Mouse (Mus musculus) frontal cortex, postnatal 25 days (tissue): ENCODE measurements around the gene Sik2.
A peak's percentile ranks its signal among the peaks of the same experiment; 100 is the strongest.

Experiments used
- DNase-seq, 2 experiments: peaks; one replicate each; pipeline ENCODE4 v3.0.0; 2022; ENCODE audit warnings: low spot score in 2 of 2

Gene Sik2

GRCm38 (mm10) chr9:50867015-50867414, 141.9 kb downstream of the Sik2 start:
- DNase-seq = no peak

GRCm38 (mm10) chr9:50865803-50866202, 143.1 kb downstream of the Sik2 start:
- no peak for DNase-seq

DNA sequence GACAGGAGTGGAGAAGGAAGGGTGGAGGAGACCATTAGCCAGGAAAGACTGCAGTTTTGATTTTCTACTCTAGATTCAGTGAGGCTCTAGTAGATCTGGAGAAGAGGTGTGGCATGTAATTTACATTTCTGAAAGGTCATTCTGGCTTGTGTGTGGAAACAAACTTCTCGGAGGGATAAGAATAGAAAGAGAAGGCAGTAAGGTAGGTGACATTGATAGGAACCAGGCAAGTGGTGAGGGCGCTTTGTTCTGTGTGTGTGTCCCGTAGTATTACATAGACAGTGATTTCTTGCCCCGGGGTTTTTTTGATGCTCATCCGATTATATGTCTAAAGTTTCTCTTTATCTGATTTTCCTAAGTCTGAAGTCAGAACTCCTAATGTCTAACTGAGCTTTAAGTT, 144.0 kb downstream of the Sik2 start:
- no peak for DNase-seq

GRCm38 (mm10) chr9:50863824-50864223, 145.0 kb downstream of the Sik2 start:
- no peak for DNase-seq

- no peak for DNase-seq
Measured at GRCm38 (mm10) chr9:50861119-50861839, 147.6 kb downstream of the Sik2 start.

- DNase-seq = no peak
Measured at GRCm38 (mm10) chr9:50858681-50859080, 150.2 kb downstream of the Sik2 start.

GRCm38 (mm10) chr9:50857082-50857641, 151.7 kb downstream of the Sik2 start:
- no peak for DNase-seq

GRCm38 (mm10) chr9:50856341-50857081, 152.4 kb downstream of the Sik2 start:
- peak; percentile 86 to 89 for DNase-seq

DNA sequence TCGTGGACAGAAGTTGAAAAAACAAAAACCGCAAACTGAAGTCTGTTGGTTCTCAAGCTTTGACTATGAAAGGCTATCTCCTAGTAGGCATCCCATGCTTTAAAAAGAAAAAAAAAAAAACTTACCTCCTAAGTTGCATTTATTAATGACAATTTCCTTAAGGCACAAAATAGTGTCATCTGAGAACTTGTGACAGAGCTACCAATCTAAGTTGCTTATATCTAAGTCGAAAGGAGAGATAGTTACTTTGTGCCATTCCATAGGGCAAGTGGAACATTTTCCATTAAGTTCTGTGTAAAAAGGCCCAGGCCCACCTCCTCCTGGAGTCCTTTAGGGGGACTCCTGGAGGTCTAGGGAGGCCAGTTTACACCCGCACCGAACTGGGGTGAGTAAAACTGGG, 153.1 kb downstream of the Sik2 start:
- no peak for DNase-seq

DNA sequence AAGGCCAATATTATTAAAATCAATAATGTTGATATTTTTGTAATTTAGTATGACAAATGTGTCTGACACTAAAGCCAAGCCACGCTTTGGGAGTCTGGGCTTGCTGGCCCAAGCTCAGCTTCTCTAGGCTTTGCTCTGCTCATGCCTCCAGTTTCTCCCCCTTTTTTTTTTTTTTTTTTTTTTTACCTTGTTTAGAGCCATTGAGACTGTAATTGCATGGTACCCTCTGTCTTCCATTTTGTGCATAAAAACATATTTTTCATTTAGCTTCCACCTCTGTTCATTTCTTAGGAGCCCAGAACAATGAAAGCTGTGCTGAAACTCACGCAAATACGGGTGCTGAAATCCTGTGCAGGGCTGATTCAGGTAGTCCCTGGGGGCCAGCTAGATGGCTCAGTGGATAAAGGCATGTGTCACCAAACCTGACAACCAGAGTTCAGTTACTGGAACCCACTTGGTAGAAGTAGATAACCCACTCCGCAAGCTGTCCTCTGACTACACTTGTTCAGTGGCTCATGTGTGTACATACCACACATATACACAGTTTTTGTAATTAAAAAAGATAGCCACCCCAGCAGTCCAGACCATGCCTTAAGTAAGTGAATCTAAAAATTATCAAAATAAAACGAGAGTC, 153.6 kb downstream of the Sik2 start:
- DNase-seq = no peak

DNA sequence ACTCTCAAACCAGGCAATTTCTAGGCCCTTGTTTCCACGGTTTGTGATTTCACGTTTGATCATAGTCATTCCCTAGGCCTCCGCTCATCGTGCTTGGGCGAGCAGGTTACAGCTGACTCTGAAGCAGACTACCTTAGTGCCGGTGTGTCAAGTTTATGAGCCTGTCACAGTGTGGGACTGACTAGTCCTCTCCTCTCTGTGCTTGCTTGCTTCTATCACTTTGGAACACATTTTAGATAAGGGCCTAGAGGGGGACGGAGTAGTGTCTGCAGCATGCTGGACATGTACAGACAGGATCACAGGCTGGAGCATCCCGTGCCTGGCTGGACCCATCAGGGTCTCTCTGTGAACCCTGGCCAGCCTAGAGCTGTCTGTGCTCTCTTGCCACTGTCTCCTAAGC, 154.5 kb downstream of the Sik2 start:
- no peak for DNase-seq

DNA sequence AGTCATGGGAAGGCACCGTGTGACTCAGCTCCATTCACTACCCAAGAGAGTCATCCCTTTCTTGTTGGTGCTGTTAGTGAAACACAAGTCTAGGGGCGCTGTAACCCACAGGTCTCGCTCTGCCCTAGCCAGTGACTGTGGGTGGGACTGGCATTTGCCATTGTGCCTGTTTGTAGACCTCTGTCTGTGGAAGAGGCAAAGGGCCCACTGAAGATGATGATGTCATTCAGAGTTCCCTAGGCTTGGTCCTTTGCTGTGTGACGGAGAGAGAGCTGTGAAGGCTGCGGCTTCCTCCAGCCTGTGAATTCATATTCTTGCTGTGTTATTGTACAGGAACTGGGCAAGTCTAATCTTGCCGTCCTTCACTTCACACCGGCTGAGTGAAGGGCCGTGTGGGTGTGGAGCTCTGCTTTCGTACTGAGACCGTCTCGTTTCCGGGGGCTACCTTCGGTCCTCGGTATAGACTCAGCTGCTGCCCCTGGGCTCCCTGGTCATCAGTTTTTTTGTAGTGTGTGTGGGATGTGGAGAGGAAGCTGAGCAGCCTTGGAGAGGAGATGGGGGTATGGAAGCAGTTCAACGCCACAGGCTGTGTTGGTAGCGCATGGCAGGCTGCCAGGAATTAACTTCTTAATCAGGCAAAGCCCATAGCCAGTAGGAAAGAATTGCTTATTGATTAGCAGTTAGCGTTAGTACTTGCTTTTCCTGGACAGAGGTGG, 156.1 kb downstream of the Sik2 start:
- no peak for DNase-seq

DNA sequence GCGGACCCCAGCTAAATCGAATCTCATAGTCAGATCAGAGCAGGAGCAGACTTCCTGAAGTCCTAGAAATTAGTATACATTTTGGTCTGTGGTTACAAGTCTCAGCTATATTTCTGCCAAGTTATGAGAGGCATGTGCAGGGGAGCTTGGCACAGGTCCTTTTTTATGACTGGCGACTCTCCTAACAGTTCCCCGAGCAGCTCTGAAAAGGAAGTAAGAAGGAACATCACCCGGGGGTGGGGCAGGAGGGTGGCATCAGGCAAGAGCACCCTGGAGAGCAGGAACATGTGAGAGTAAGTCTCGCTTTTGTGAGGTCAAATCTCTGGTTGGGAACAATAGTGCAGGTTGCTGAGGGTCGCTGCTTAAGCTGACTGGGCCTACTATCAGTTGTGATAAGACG, 158.2 kb downstream of the Sik2 start:
- no peak for DNase-seq

DNA sequence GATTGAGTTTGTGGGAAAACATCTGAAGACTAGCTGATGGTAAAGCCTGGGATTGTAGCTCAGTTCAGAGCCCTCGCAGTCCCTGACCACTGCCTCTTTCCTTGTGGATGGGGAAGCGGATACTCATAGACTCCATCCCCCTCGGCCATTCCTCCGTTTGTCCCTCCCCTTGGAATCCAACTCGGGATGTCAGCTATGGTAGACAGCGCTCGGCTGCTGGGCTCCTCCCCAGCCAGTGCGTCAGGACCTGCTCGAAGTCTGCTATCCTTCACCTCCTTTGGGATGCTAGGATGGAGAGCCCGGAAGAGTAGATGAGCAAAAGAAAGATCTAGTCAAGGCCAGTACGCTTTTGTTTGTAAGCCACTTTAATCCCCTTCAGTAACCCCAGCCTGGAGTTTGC, 158.6 kb downstream of the Sik2 start:
- no peak for DNase-seq

- DNase-seq = no peak
Measured at GRCm38 (mm10) chr9:50849755-50850154, 159.1 kb downstream of the Sik2 start.

- DNase-seq = peak; percentile 93 to 97
Measured at GRCm38 (mm10) chr9:50849249-50849648, 159.6 kb downstream of the Sik2 start.

- DNase-seq = no peak
Measured at GRCm38 (mm10) chr9:50848821-50849220, 160.1 kb downstream of the Sik2 start.

GRCm38 (mm10) chr9:50847606-50848368, 161.1 kb downstream of the Sik2 start:
- no peak for DNase-seq

DNA sequence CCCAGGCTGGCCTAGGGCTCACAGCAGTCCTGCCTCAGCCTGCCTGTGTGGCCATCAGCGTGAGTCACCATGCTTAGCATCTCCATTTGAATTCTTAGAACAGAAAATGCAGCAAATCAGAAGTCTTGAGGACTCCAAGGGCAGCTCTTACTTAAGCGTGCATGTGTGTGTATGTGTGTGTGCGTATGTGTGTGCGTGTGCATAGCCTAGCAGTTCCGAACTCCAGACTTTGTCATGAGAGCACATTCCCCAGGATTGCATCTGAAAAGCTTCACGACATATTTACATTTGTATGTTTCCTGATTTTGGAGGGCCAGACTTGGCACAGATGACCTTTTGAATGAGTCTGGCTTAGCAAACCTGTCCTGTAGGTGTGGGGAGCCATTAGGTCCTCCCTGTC, 161.7 kb downstream of the Sik2 start:
- DNase-seq = no peak

DNA sequence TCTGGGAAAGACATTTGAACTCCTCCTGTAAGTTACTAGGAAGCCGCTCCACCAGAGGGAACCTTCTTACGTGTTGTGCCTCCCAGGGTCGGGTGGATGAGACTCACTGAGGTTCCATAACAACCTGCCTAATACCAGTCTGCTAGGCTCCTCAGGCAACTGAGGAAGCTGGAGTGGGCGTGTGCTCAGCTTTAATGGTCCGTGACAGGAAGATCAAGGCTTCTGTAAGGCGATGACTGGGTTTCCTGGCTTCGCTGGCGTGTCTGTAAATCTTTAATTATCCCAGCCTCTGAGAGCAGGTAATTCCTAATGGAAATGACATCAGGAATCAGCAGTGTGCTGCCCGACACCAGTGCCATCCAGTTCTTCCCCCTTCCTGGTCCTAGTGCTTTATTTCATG, 163.3 kb downstream of the Sik2 start:
- DNase-seq = no peak

GRCm38 (mm10) chr9:50845081-50845480, 163.8 kb downstream of the Sik2 start, which contains the start of gene Ppp2r1b:
Gene Ppp2r1b (plus strand): TSS chr9:50845301.
- DNase-seq = no peak
